Mouse (Mus musculus): ENCODE data around the gene Olfr122. TPM values are rescaled to one million over a fixed set of nuclear protein-coding genes. Genes with fewer than 3 reads are reported as not detected.

Olfr122 gene
- polyA plus RNA-seq (2021; fragmentation: Nextera tagmentation) = not detected in 2 replicates
- long read RNA-seq, experiment 1 = 0 reads
- long read RNA-seq, experiment 2 = 0 reads

DNA sequence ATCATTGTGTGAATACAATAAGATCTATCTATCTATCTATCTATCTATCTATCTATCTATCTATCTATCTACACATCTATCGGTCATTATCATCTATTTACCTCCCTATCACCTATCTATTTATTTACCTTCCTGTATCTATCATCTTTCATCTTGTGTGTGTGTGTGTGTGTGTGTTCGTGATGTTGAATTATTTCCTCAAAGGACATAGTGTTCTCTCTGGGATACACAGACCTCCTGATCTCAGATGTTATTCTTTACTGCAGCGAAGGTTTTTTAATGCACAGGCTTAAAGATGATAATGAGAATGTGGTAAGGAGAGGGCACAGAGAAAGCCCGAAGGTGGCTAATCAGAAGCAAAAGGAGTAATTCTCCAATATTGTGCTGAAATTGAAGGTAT is at the start of gene Olfr122:
Gene Olfr122, plus strand, starts transcription at position 301 of the 400 bp plus-strand sequence.

DNA sequence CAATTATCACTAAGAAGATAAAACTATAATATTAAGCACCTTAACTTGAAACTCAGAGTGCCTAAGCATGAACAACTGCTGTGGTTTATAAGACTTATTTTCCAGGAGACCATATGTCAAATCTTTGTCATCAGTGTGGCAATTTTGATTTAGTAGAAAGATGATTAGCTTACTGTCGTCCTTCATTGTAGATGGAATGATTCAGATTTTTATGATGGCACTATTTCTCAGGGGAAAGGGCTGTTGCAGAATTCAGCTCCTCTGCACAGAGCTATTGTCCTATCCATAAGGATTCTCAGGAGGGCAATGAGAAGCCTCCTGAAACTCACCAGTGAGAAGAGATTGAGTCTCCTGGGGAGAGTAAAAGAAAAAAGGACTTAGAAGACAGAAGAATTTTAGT is 46.9 kb upstream of the Olfr122 start, which contains the start of gene Olfr120:
Gene Olfr120, plus strand, starts transcription at position 301 of the 400 bp plus-strand sequence.

DNA sequence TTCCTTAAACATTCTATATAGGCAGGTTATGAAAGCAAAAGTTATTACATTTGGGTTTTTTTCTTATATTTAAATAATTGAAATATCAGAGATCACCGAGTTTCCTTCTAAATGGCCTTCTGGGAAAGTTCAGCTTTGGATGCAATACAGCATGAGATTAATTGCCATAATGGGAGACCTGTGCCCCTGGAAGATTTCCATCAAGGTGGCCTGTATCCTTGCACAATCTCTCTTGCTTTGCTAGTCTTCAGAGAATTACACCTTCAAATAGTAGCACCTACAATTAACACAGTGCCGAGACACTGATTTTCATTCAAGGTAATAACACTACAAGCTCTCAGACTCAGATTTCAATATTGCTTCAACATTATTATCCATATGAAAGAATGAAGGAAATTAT is 24.8 kb downstream of the Olfr122 start, which contains the start of gene Olfr123:
Gene Olfr123, plus strand, starts transcription at position 301 of the 400 bp plus-strand sequence.

DNA sequence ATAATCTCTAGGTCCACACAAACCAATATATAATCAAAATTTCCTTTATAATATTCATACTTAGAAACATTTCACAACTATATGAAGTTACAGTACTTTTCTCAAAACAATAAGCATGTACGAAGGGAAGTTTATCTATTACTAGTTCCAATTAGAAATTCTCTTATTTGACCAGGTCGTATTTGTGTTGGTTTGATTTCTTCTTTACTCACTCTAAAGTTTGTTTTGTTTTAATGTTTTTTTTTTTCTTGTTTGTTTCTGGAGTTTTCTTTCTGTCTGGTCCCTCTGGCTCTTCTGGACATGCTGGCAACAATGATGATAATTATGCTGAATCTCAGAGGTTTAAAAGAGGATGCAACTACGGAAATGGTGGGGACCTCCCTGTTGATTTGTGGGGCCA is 31.2 kb downstream of the Olfr122 start, which contains the start of gene Olfr124:
Gene Olfr124, plus strand, starts transcription at position 301 of the 400 bp plus-strand sequence.

Other genes with a start within 250 kb of the Olfr122 start
- not detected in 2 replicates for gene Olfr112, start 199.2 kb upstream of the Olfr122 start, polyA plus RNA-seq (2021; fragmentation: Nextera tagmentation)
- not detected in 2 replicates for gene Olfr113, start 190.9 kb upstream of the Olfr122 start, polyA plus RNA-seq (2021; fragmentation: Nextera tagmentation)
- gene Olfr114, start 175.9 kb upstream of the Olfr122 start, polyA plus RNA-seq (2021; fragmentation: Nextera tagmentation) = not detected in 2 replicates
- gene Olfr115, start 141.5 kb upstream of the Olfr122 start, polyA plus RNA-seq (2021; fragmentation: Nextera tagmentation) = not detected in 2 replicates
- gene Olfr116, start 141.4 kb upstream of the Olfr122 start, polyA plus RNA-seq (2021; fragmentation: Nextera tagmentation) = not detected in 2 replicates
- gene Olfr117, start 104.8 kb upstream of the Olfr122 start, polyA plus RNA-seq (2021; fragmentation: Nextera tagmentation) = not detected in 2 replicates
- not detected in 2 replicates for gene Olfr118, start 101.6 kb upstream of the Olfr122 start, polyA plus RNA-seq (2021; fragmentation: Nextera tagmentation)
- gene Olfr119, start 72.0 kb upstream of the Olfr122 start, polyA plus RNA-seq (2021; fragmentation: Nextera tagmentation) = not detected in 2 replicates
- gene Olfr120, start 46.8 kb upstream of the Olfr122 start, polyA plus RNA-seq (2021; fragmentation: Nextera tagmentation) = not detected in 2 replicates
- gene Olfr121, start 19.8 kb upstream of the Olfr122 start, polyA plus RNA-seq (2021; fragmentation: Nextera tagmentation) = not detected in 2 replicates
- not detected in 2 replicates for gene Olfr123, start 24.9 kb downstream of the Olfr122 start, polyA plus RNA-seq (2021; fragmentation: Nextera tagmentation)
- not detected in 2 replicates for gene Olfr124, start 31.3 kb downstream of the Olfr122 start, polyA plus RNA-seq (2021; fragmentation: Nextera tagmentation)
- gene Olfr125, start 64.3 kb downstream of the Olfr122 start, polyA plus RNA-seq (2021; fragmentation: Nextera tagmentation) = not detected in 2 replicates
- not detected in 2 replicates for gene Olfr126, start 78.9 kb downstream of the Olfr122 start, polyA plus RNA-seq (2021; fragmentation: Nextera tagmentation)
- not detected in 2 replicates for gene Olfr127, start 131.8 kb downstream of the Olfr122 start, polyA plus RNA-seq (2021; fragmentation: Nextera tagmentation)
- gene Olfr128, start 151.9 kb downstream of the Olfr122 start, polyA plus RNA-seq (2021; fragmentation: Nextera tagmentation) = not detected in 2 replicates
- gene Olfr761, start 184.5 kb downstream of the Olfr122 start, polyA plus RNA-seq (2021; fragmentation: Nextera tagmentation) = not detected in 2 replicates